Mouse (Mus musculus): ENCODE results near the gene Ctnna2. TPM values are rescaled to one million over a fixed set of nuclear protein-coding genes. Genes with fewer than 3 reads are reported as not detected.

Ctnna2 gene
- not detected for polyA plus RNA-seq (2012; fragmentation: generic; extraction: Trizol)

DNA sequence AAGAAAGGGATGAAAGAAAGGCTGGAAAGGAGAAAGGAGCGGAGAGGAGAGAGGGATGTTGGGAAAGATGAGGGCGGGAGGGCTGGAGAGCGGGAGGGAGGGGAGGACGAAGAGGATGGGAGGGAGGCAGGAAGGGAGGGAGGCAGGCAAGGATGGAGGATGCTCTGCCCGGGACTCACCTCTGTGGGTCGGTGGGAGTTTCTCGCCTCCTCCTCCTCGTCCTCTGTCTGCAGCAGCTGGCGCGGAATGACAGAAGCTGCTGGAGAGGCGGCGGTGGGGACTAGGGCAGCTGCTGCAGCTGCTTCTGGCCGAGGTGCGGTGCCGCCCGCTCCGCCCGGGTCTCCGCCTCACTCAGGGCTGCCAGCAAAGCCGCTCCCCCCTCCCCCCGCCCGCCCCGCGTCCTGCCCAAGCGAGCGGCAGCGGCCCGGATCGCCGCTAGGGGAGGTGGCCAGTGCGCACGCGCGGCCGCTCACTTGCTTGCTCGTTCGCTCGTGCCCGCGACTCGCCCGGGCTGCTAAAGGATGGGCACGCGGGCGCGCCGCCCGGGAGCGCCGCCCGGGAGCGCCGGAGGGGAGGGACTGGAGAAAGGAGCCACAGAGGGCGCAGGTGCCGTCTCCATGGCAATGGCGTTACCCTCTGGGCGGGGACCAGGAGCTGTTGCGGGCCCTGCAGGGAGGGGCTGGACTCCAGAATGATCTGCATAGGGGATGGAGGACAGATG lies at the start of gene Ctnna2:
Gene Ctnna2, minus strand, starts transcription at position 459 of the 721 bp plus-strand sequence.

DNA sequence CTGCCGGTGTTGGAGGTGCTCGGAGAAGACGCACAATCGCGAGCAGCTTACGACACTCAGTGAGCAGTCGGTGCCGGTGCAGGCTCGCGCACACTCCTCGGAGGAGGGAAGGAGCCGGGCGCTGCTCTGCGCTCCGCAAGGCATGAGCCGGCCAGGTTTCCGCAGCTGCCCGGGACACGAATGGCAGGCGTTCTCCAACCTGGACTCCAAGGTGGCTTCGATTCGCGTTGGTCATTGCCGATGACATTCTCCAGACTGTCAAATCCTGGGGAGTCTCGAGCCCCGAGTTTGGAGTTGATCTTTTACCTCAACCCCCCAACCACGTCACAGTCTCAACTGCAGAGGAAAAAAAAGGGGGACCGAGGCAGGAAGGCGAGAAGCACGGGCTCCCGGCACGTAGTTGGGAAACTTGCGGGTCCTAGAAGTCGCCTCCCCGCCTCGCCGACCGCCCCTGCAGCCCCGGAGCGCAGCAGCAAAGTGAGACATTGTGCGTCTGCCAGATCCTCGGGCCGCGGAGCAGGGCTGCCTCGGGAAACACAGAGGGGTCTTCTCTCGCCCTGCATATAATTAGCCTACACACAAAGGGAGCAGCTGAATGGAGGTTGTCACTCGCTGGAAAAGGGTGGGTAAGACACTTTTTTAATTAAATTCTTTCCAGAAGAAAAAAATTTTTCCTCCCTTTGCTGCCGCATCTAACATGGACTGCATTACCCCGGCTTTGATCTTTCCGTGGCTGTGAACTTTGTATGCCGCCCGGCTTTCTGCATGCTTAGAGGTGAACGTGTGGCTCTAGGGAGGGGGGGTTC lies 736.7 kb downstream of the Ctnna2 start, which contains the start of gene Lrrtm1:
Gene Lrrtm1, plus strand, starts transcription at position 89 of the 806 bp plus-strand sequence.

All from C3H10T1/2 (cell line).